Mouse (Mus musculus): ENCODE measurements around the gene Cuedc1.
"Not testable (repeated sequence)": the region's sequence is repeated elsewhere in the genome, so short reads cannot be mapped to it uniquely, and the experiment has no call there.

The Cuedc1 gene

GRCm38 (mm10) chr11:88204593-88205368 lies 106.9 kb downstream of the Cuedc1 start:
- no peak for DNase-seq

GRCm38 (mm10) chr11:88206576-88206975 lies 108.7 kb downstream of the Cuedc1 start:
- DNase-seq, result not testable (repeated sequence)

GRCm38 (mm10) chr11:88207697-88208096 lies 109.8 kb downstream of the Cuedc1 start:
- no peak for DNase-seq

- DNase-seq, result no peak
Measured at GRCm38 (mm10) chr11:88211824-88212582, 114.1 kb downstream of the Cuedc1 start.

- DNase-seq, result peak; percentile 6
Measured at GRCm38 (mm10) chr11:88213757-88214156, 115.9 kb downstream of the Cuedc1 start.

- DNase-seq, result peak; percentile 89
Measured at GRCm38 (mm10) chr11:88214881-88215831, 117.3 kb downstream of the Cuedc1 start.

GRCm38 (mm10) chr11:88216231-88216685 lies 118.4 kb downstream of the Cuedc1 start:
- peak; percentile 77 for DNase-seq

GRCm38 (mm10) chr11:88218155-88218554 lies 120.3 kb downstream of the Cuedc1 start:
- no peak for DNase-seq

GRCm38 (mm10) chr11:88218586-88218985 lies 120.7 kb downstream of the Cuedc1 start:
- no peak for DNase-seq

- no peak for DNase-seq
Measured at GRCm38 (mm10) chr11:88221929-88222475, 124.1 kb downstream of the Cuedc1 start.

GRCm38 (mm10) chr11:88227001-88227957 lies 129.4 kb downstream of the Cuedc1 start:
- no peak for DNase-seq

- DNase-seq, result no peak
Measured at GRCm38 (mm10) chr11:88231213-88231790, 133.4 kb downstream of the Cuedc1 start.

- DNase-seq, result no peak
Measured at GRCm38 (mm10) chr11:88233528-88234427, 135.9 kb downstream of the Cuedc1 start.

- DNase-seq, result no peak
Measured at GRCm38 (mm10) chr11:88234789-88235188, 136.9 kb downstream of the Cuedc1 start.

GRCm38 (mm10) chr11:88235221-88236203 lies 137.7 kb downstream of the Cuedc1 start:
- no peak for DNase-seq

GRCm38 (mm10) chr11:88240275-88240674 lies 142.4 kb downstream of the Cuedc1 start:
- DNase-seq, result no peak

GRCm38 (mm10) chr11:88240736-88241353 lies 143.0 kb downstream of the Cuedc1 start:
- DNase-seq, result no peak
